Mouse (Mus musculus) cerebellum, adult 9-10 months (tissue): ENCODE results near the gene Skil.
A peak's percentile ranks its signal among the peaks of the same experiment; 100 is the strongest.

Experiments used
- DNase-seq: peaks from one replicate; pipeline ENCODE4 v3.0.0; 2022

Gene Skil

GRCm38 (mm10) chr3:31085000-31085399, 9.9 kb upstream of the Skil start:
- no peak for DNase-seq

- DNase-seq: no peak
Observed at GRCm38 (mm10) chr3:31088789-31089775, 5.8 kb upstream of the Skil start.

GRCm38 (mm10) chr3:31089956-31090355, 4.9 kb upstream of the Skil start:
- no peak for DNase-seq

- peak; percentile 58 for DNase-seq
Observed at GRCm38 (mm10) chr3:31093196-31093595, 1.7 kb upstream of the Skil start.

- peak; percentile 70 for DNase-seq
Observed at GRCm38 (mm10) chr3:31093627-31094351, 1.1 kb upstream of the Skil start.

GRCm38 (mm10) chr3:31095179-31095490, 277 bp downstream of the Skil start:
- no peak for DNase-seq

- DNase-seq: peak; percentile 71
Observed at GRCm38 (mm10) chr3:31095491-31096154, 765 bp downstream of the Skil start.

GRCm38 (mm10) chr3:31096155-31097101, 1.6 kb downstream of the Skil start:
- peak; percentile 23 for DNase-seq

GRCm38 (mm10) chr3:31097102-31097720, 2.4 kb downstream of the Skil start:
- no peak for DNase-seq

GRCm38 (mm10) chr3:31097976-31098375, 3.1 kb downstream of the Skil start:
- DNase-seq: no peak

GRCm38 (mm10) chr3:31098556-31098955, 3.7 kb downstream of the Skil start:
- no peak for DNase-seq

- no peak for DNase-seq
Observed at GRCm38 (mm10) chr3:31100026-31100425, 5.2 kb downstream of the Skil start.

GRCm38 (mm10) chr3:31100802-31101201, 5.9 kb downstream of the Skil start:
- DNase-seq: no peak

GRCm38 (mm10) chr3:31104936-31105335, 10.1 kb downstream of the Skil start:
- no peak for DNase-seq

- DNase-seq: no peak
Observed at GRCm38 (mm10) chr3:31106597-31106996, 11.7 kb downstream of the Skil start.

- no peak for DNase-seq
Observed at GRCm38 (mm10) chr3:31107674-31108073, 12.8 kb downstream of the Skil start.

- DNase-seq: no peak
Observed at GRCm38 (mm10) chr3:31109108-31109507, 14.2 kb downstream of the Skil start.

GRCm38 (mm10) chr3:31123098-31123497, 28.2 kb downstream of the Skil start:
- no peak for DNase-seq

GRCm38 (mm10) chr3:31126303-31126702, 31.4 kb downstream of the Skil start:
- no peak for DNase-seq

GRCm38 (mm10) chr3:31126848-31127247, 32.0 kb downstream of the Skil start:
- no peak for DNase-seq

- no peak for DNase-seq
Observed at GRCm38 (mm10) chr3:31129766-31130165, 34.9 kb downstream of the Skil start.

GRCm38 (mm10) chr3:31133664-31134063, 38.8 kb downstream of the Skil start:
- DNase-seq: no peak
